Mouse (Mus musculus) macrophage (primary cell): ENCODE results near the gene Zfyve16. TPM values are rescaled to one million over a fixed set of nuclear protein-coding genes. Genes with fewer than 3 reads are reported as not detected.

Experiments
- H3K27ac ChIP-seq: fragments of 350-480 bp; formaldehyde crosslinking; 2 replicates; pipeline ENCODE4 v1.9.0; 2021
- H3K36me3 ChIP-seq: fragments of 350-480 bp; formaldehyde crosslinking; 2 replicates; pipeline ENCODE4 v1.9.0; 2021; ENCODE audit errors: inconsistent target
- H3K4me3 ChIP-seq: fragments of 350-480 bp; formaldehyde crosslinking; 2 replicates; pipeline ENCODE4 v1.9.0; 2021; ENCODE audit errors: inconsistent target
- H3K79me2 ChIP-seq: fragments of 350-480 bp; formaldehyde crosslinking; 2 replicates; pipeline ENCODE4 v1.9.0; 2021; ENCODE audit errors: inconsistent target
- WGBS: methylation state at CpG from one replicate; pipeline ENCODE4 v1.1.7; 2026; ENCODE audit warnings: inconsistent platforms; ENCODE audit not compliant: missing documents; 5-methylcytosine and 5-hydroxymethylcytosine counted together
- polyA plus RNA-seq: library from polyadenylated mRNA; stranded (reverse); fragments of 250-400 nt; gene quantifications from 3 replicates; pipeline ENCODE4 v1.2.4, GENCODE M21; 2018; ENCODE audit warnings: inconsistent platforms

The Zfyve16 gene
- polyA plus RNA-seq, 1 experiment from 2014 or later, result 13.9 TPM

DNA sequence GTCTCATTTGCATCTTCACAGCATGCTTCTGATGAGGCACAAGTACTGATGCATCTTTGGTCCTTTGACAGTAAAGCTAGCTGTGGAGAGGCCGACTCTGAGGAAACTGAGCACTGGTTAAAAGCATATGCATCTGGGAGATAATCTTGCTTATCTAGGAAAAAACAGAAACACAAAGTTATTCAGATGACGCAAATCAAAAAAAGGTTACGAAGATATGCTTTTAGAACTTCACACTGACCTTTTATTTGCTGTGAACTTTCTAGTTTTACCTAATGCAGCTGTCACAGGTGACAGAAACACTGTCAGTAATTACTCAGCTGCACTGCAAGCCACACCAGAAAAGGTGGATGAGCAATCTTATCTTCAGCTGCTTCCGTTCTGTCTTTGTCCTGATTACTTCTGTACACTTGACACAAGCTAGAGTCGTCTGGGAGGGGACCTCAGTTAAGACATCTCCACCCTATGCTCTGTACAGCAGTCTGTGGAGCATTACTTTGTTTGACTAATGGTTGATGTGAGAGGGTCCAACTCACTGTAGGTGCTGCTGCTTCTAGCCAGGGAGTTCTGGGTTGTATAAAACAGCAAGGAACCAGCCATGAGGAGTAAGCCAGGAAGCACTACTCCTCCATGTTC, 7.4 kb downstream of the Zfyve16 start:
- peaks cover 44% of the 10 kb centered on the region for H3K79me2 ChIP-seq
- 90% methylated on average over 5 of the region's 5 CpGs for WGBS
- H3K27ac ChIP-seq, result no peak overlapping the region
- H3K36me3 ChIP-seq, result peaks cover 24% of the 10 kb centered on the region
- H3K4me3 ChIP-seq, result no peak overlapping the region

DNA sequence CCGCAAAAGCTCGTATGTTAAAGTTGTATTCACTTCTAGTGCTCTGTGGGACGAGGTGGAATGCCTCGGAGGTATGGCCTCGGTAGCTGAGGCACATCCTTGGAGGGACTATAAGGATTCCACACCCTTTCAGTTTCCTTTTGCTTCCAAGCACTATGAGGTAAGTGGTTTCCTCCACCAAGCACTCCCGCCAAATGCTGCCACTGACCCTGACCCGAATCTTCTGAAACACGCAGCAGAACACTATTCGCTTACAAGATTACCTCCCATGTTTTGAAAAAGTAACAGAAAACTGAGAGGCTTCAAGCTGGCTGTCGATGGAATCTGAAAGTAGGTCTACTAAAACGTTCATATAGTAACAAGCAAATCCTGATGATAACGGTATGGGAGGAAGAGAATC, 25.8 kb downstream of the Zfyve16 start:
- Histone ChIP-seq H3K4me3 (no peak overlapping the region), H3K79me2 (no peaks in the 10 kb centered on the region), H3K27ac (no peak overlapping the region), H3K36me3 (peaks cover 62% of the 10 kb centered on the region)
- WGBS, result 91% methylated on average over 12 of the region's 12 CpGs

DNA sequence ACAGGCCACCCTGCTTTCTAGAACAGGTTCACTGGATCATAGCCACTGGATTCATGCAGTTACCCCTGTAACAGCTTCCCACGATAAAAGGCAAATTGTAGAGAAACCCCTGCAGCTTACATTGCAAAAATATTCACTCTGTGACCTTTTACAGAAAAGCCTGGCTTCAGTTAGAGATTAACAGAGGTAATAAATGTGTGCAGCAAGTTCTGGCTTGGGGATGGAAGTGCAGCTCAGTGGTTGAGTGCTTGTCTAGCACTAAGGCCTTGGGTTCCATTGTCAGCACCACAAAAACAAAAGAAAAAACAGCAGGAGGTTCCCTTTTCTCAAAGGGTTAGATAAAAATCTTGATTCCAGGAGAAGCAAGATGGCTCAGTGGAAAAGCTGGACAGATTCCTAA, 38.7 kb downstream of the Zfyve16 start:
- Histone ChIP-seq H3K79me2 (no peaks in the 10 kb centered on the region), H3K27ac (no peak overlapping the region), H3K4me3 (no peak overlapping the region), H3K36me3 (peaks cover 45% of the 10 kb centered on the region)
- 100% methylated on average over 1 of the region's 1 CpGs for WGBS

DNA sequence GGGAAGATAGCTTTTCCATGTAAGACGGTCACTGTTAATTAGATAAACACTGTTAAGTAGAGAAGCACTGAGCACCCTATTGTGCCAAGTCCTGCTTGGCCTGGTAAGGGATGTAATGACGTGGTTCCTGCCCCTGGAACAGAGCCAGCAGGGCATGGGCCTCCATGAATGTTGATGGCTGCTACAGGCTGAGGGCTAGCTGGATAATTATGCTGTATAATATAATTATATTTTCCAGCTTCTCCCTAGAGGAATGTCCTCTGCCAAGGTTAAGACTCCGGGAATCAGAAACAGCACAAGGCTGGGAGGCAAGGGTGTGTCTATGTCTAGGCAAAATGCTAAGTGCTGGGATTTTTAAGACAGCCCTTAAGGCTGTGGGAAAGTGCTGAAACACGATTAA, 39.9 kb downstream of the Zfyve16 start:
- peaks cover 45% of the 10 kb centered on the region for H3K36me3 ChIP-seq
- H3K27ac ChIP-seq, result no peak overlapping the region
- H3K79me2 ChIP-seq, result no peaks in the 10 kb centered on the region
- WGBS, result 92% methylated on average over 4 of the region's 4 CpGs
- H3K4me3 ChIP-seq, result no peak overlapping the region

DNA sequence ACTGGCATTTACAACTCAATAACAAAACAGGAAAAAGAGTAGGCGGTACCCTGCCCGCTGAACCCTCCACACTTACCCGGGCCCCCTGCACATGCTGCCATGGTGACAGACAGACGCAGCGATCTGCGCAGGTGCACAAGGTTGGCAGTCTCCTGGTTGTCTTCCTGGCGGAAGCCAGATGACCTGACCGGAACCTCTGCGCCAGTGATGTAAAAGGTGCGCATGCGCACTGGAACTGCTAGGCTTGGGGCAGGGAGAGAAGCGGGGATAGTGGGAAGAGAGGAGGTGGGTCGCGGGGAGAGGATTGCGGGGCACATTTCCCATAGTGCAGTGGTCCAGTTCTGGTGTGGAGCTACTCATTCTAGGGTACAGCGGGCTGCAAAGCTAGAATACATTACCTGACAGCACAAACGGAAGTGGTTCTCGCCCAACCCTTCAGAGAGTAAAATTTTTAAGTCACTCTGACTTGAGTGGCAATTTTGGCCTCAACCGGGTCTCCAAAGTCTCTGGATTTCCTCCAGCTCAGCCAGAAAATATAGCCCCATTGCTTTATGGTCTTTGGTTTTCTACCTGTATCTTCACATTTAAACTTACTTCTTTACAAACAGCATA, 46.7 kb downstream of the Zfyve16 start, which contains the start of gene Fam151b:
Fam151b (minus strand) TSS at position 164 of the 612 bp plus-strand sequence.
- Histone ChIP-seq H3K79me2 (no peaks in the 10 kb centered on the region), H3K36me3 (no peaks in the 10 kb centered on the region), H3K27ac (no peak within 1 kb of the TSS), H3K4me3 (peak within 1 kb of the TSS; percentile 61)
- WGBS, result 3% methylated on average over 19 of the region's 19 CpGs

DNA sequence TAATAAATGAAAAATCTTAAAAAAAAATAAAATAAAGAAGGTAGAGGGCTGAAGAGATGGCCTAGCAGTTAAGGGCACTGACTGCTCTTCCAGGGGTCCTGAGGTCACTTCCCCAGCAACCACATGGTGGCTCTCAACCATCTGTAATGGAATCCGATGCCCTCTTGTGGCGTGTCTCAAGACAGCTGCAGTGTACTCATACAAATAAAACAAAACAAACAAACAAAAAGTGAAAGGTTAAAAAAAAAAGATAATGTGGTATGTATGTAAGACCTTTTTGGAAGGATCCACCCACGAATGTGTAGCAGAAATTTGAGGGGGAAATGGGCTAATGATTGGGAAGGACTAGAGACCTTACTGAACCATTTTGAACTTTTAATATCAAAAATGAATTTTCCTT, 47.3 kb downstream of the Zfyve16 start:
- 5% methylated on average over 3 of the region's 3 CpGs for WGBS
- Histone ChIP-seq H3K79me2 (no peaks in the 10 kb centered on the region), H3K36me3 (no peaks in the 10 kb centered on the region), H3K27ac (no peak overlapping the region), H3K4me3 (peak overlapping the region; percentile 61)

DNA sequence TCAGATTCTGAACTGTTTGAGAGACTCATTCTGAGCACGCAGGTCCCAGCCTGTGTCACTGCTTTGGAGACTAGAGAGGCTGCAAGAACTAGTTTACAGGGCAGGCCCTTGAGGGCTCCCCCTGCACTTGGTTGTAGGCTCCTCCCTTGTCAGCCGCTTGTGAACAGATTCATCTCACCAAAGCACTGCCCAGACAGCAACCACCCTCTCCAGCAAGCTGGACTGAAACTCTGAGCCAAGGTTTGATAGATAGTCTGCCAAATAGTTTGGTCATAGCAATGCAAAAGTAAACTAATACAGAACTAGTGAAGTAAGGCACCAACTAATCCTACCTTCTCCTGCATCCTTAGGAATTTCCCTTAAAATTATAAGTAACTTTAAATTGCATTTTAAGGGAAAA, 60.5 kb downstream of the Zfyve16 start:
- Histone ChIP-seq H3K4me3 (no peak overlapping the region), H3K27ac (no peak overlapping the region), H3K79me2 (no peaks in the 10 kb centered on the region), H3K36me3 (peaks cover 31% of the 10 kb centered on the region; the same call in 1 of the 2 replicates)
- 95% methylated on average over 2 of the region's 2 CpGs for WGBS

DNA sequence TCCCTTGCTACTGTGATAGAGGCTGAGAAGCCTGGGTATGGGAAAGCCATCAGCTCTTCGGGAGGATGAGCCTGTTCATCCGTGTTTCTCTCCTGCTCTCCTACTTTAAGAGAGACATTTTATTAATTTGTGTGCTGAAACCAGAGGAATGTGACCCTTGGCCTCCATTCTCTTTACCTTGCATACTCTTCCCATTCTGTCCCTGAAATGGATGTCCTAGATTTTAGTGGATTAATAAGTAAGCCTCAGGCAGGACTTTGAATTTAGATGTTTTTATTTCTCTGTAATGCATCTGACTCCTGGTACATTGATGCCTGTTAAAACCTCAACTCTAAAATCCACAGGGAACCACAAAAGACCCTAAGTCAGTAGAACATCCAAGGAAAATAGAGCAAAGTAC, 61.3 kb downstream of the Zfyve16 start:
- Histone ChIP-seq H3K79me2 (no peaks in the 10 kb centered on the region), H3K36me3 (peaks cover 31% of the 10 kb centered on the region; the same call in 1 of the 2 replicates), H3K4me3 (no peak overlapping the region), H3K27ac (no peak overlapping the region)
- WGBS, result 100% methylated on average over 2 of the region's 2 CpGs

DNA sequence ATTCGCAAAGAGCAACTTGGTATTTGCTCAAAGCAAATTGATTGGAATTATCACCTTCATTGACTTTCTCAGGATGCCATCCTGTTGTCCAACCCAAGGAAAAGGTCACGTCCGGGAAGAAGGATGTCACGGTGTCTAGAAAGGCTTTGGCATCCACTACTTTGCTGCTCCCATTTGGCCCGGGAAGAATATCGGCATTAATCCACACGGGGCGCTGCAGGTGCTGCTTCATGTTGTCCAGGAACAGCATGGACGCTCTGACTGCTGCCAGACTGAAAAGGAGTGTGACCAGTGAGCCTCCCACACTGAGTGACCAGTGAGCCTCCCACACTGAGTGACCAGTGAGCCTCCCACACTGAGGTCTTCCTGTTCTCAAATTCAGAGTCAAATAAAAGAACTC, 62.8 kb downstream of the Zfyve16 start:
- WGBS, result 94% methylated on average over 9 of the region's 9 CpGs
- H3K36me3 ChIP-seq, result peaks cover 34% of the 10 kb centered on the region; the same call in 1 of the 2 replicates
- no peak overlapping the region for H3K4me3 ChIP-seq
- no peaks in the 10 kb centered on the region for H3K79me2 ChIP-seq
- H3K27ac ChIP-seq, result no peak overlapping the region

DNA sequence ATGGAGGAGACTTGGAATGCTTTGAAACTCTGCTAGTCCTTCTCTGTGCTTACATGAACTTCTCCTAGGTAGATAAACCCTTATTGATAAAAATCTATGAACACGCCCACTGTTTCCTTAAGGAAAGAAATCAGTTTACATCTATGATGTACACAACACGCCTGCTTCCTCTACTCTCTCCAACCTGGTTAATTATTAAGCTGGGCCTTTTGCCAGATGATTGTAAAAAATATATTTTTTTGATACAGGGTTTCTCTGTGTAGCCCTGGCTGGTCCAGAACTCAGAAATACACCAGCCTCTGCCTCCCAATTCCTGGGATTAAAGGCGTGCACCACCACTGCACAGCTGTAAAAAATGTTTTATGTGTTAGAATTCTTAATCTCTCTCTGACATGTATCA, 66.0 kb downstream of the Zfyve16 start:
- Histone ChIP-seq H3K79me2 (no peaks in the 10 kb centered on the region), H3K36me3 (peaks cover 34% of the 10 kb centered on the region; the same call in 1 of the 2 replicates), H3K27ac (no peak overlapping the region), H3K4me3 (no peak overlapping the region)
- WGBS, result 90% methylated on average over 3 of the region's 3 CpGs

DNA sequence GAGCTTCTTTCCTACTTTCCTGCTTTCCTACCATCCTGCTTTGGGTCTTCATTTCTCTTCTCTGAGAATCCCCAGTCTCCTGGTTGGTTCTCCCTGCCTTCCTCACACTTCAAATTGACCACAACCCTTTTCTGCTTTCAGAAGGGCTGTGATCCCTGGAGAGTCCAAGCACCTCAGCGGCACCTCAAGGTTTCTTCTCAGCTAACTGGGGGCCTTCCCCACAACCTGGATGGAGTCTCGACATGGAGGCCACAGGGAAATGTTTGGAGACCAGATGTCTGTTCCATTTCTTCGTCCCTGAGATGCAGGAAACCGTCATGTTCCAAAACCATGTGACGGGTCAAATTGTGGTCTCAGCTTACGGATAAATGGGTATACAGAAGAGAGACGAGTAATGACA, 83.8 kb downstream of the Zfyve16 start:
- no peaks in the 10 kb centered on the region for H3K36me3 ChIP-seq
- H3K4me3 ChIP-seq, result no peak overlapping the region
- no peak overlapping the region for H3K27ac ChIP-seq
- H3K79me2 ChIP-seq, result no peaks in the 10 kb centered on the region
- WGBS, result 92% methylated on average over 7 of the region's 7 CpGs

DNA sequence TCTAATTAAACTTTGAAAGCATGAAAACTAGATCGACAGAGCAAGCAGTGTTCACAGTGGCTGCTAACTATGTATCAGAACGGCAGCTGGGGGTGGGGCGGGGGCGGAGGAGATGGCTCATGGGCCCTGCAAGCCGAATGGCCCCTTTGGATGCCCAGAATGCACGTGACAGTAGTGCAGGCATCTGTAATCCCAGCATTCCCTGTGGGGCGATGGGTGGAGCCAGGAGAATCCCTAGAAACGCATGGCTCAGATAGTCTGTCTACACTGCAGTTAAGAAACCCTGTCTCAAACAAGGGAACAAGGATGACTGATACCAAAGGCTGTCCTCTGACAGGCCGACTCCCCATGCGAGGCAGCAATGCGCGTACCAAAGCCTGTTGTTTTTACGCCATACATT, 90.4 kb downstream of the Zfyve16 start:
- H3K27ac ChIP-seq, result no peak overlapping the region
- whole genome bisulfite sequencing, result 84% methylated on average over 13 of the region's 13 CpGs
- no peak overlapping the region for H3K4me3 ChIP-seq
- H3K79me2 ChIP-seq, result no peaks in the 10 kb centered on the region
- H3K36me3 ChIP-seq, result no peaks in the 10 kb centered on the region

DNA sequence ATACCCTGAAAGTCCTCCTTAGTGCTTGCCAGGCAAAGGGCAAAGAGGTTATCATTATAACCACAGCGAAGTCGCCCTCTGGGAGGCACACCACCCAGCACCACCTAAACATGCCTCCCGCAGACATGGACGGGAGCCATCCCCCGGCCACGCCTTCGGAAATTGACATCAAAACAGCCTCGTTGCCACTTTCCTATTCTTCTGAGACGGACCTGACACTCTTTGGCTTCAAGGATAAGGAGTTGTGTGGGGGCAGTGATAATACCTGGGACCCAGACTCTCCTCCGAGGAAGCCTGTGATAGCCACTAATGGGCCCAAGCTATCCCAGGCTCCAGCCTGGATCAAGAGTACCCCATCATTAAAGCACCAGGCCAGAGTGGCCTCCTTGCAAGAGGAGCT, 92.0 kb downstream of the Zfyve16 start:
- no peak overlapping the region for H3K27ac ChIP-seq
- WGBS, result 93% methylated on average over 10 of the region's 10 CpGs
- no peaks in the 10 kb centered on the region for H3K79me2 ChIP-seq
- no peaks in the 10 kb centered on the region for H3K36me3 ChIP-seq
- no peak overlapping the region for H3K4me3 ChIP-seq
